Mouse (Mus musculus) liver, embryonic 11.5 days (tissue): Measurements from ENCODE around the gene Kiss1r. TPM values are rescaled to one million over a fixed set of nuclear protein-coding genes. Genes with fewer than 3 reads are reported as not detected.
"Not testable (repeated sequence)": the region's sequence is repeated elsewhere in the genome, so short reads cannot be mapped to it uniquely, and the experiment has no call there.

ENCODE experiments used
- ATAC-seq: fragments of 200-750 bp; cut with Nextera tagmentation; replicated peaks from 2 replicates; pipeline ENCODE4 v1.8.0; 2017; ENCODE audit warnings: moderate number of reproducible peaks, mild to moderate bottlenecking, moderate TSS enrichment, moderate library complexity; ENCODE audit not compliant: low FRiP score
- DNase-seq: peaks from one replicate; pipeline ENCODE4 v3.0.0-alpha.2; 2017; ENCODE audit warnings: low spot score
- H3K27ac ChIP-seq: fragments of 300-500 bp; sonication (generic); 2 replicates; pipeline ENCODE4 v1.5.1; 2014; ENCODE audit warnings: mild to moderate bottlenecking, low read depth, low read length, control low read depth
- H3K27me3 ChIP-seq: fragments of 300-500 bp; sonication (generic); replicated peaks from 2 replicates; pipeline ENCODE4 v1.6.1; 2014; ENCODE audit warnings: low read length, mixed read lengths; ENCODE audit not compliant: control insufficient read depth, insufficient read depth
- H3K36me3 ChIP-seq: fragments of 300-500 bp; sonication (generic); 2 replicates; pipeline ENCODE4 v1.6.1; 2014; ENCODE audit warnings: mild to moderate bottlenecking, low read length, moderate library complexity, mixed read lengths; ENCODE audit not compliant: control insufficient read depth, insufficient read depth
- H3K4me1 ChIP-seq: fragments of 300-500 bp; sonication (generic); replicated peaks from 2 replicates; pipeline ENCODE4 v1.6.1; 2014; ENCODE audit warnings: low read length, mixed read lengths; ENCODE audit not compliant: control insufficient read depth, insufficient read depth
- H3K4me2 ChIP-seq: fragments of 300-500 bp; sonication (generic); 2 replicates; pipeline ENCODE4 v1.6.1; 2014; ENCODE audit warnings: mild to moderate bottlenecking, control low read depth, moderate library complexity
- H3K4me3 ChIP-seq: fragments of 300-500 bp; sonication (generic); 2 replicates; pipeline ENCODE4 v1.5.1; 2014; ENCODE audit warnings: low read depth, low read length, control low read depth
- H3K9ac ChIP-seq: fragments of 300-500 bp; sonication (generic); 2 replicates; pipeline ENCODE4 v1.6.1; 2014; ENCODE audit warnings: low read depth, low read length, control low read depth
- H3K9me3 ChIP-seq: fragments of 300-500 bp; sonication (generic); 2 replicates; pipeline ENCODE4 v1.6.1; 2016; ENCODE audit warnings: low read length, inconsistent platforms, mixed read lengths; ENCODE audit not compliant: control insufficient read depth
- WGBS: fragments of 180-500 bp; shearing (Covaris S2); extraction: QIAGEN DNeasy Blood & Tissue Kit; methylation state at CpG from one replicate; pipeline ENCODE4 v1.1.7; 2014; 5-methylcytosine and 5-hydroxymethylcytosine counted together
- polyA plus RNA-seq: library from polyadenylated mRNA; unstranded; fragments of >200 nt; fragmentation: Nextera tagmentation; extraction: Ambion mirVana; gene quantifications from 2 replicates; pipeline ENCODE4 v1.2.1, GENCODE M21; 2014

The Kiss1r gene
- polyA plus RNA-seq, 1 experiment from 2014 or later: 0.66 TPM

- H3K9me3 ChIP-seq: no peaks in the 10 kb centered on the region
- peak overlapping the region; percentile 62 for H3K4me2 ChIP-seq
- H3K4me3 ChIP-seq: no peak overlapping the region; the same call in 1 of the 2 replicates
- 58% methylated on average over 6 of the region's 6 CpGs for WGBS
- DNase-seq (no peak), ATAC-seq (no peak)
- peak overlapping the region; percentile 42; the same call in 1 of the 2 replicates for H3K9ac ChIP-seq
- H3K36me3 ChIP-seq: peaks cover 25% of the 10 kb centered on the region
- peak overlapping the region; percentile 91 for H3K27ac ChIP-seq
- peaks cover 51% of the 10 kb centered on the region for H3K4me1 ChIP-seq
- no peaks in the 10 kb centered on the region for H3K27me3 ChIP-seq
These were observed 30.7 kb downstream of the Kiss1r start for GRCm38 (mm10) chr10:79947502-79947901.

DNA sequence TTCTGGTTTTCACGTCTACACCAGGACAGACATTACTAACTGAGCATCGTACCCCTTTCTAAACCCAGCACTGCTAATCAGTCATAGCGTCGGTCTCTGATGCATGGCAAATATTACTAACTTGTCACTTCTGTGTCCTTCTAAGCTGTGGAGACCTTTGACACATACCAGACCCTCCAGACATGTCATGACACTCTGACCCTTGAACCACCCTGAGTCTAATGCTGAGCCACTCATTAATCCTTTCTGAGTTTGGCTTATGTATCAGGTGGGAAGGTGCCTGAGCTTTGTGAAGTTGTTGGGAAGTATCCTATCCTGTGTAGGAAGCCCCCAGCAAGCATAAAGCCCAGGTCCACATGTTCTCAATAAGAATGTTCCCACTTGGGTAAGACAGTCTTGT lies 33.1 kb downstream of the Kiss1r start:
- Histone ChIP-seq H3K4me3 (no peak overlapping the region), H3K27me3 (no peaks in the 10 kb centered on the region), H3K4me1 (peaks cover 30% of the 10 kb centered on the region), H3K27ac (no peak overlapping the region), H3K36me3 (peaks cover 25% of the 10 kb centered on the region), H3K9ac (no peak overlapping the region), H3K9me3 (no peaks in the 10 kb centered on the region), H3K4me2 (no peak overlapping the region)
- no peak for ATAC-seq
- WGBS: 71% methylated on average over 4 of the region's 4 CpGs
- DNase-seq: no peak

GRCm38 (mm10) chr10:79950661-79951060 lies 33.9 kb downstream of the Kiss1r start:
- DNase-seq (no peak), ATAC-seq (no peak)
- WGBS: 87% methylated on average over 18 of the region's 18 CpGs
- Histone ChIP-seq H3K4me2 (no peak overlapping the region), H3K9me3 (no peaks in the 10 kb centered on the region), H3K4me3 (no peak overlapping the region), H3K27me3 (no peaks in the 10 kb centered on the region), H3K4me1 (peaks cover 22% of the 10 kb centered on the region), H3K27ac (no peak overlapping the region), H3K36me3 (peaks cover 23% of the 10 kb centered on the region), H3K9ac (no peak overlapping the region)

DNA sequence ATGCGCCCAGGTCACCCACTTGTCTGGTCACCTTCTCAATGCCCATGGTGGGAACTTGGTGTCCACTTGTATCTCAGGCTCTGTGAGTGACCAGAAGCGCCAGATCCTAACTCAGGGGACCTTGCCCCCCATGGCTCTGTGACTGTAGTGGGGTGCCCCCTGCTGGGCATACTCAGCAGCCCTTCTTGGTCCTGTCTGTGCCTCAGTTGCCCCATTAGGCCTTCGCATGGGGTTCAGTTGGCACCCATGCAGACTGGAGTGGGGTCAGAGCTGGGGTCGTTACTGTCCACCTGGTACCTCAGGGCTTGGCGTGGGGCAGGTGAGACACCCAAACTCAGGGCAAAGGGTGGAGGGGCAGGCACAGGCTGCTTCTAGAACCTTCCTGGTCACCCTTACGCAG lies 37.2 kb downstream of the Kiss1r start:
- H3K9ac ChIP-seq: no peak overlapping the region
- H3K36me3 ChIP-seq: peaks cover 23% of the 10 kb centered on the region
- H3K4me1 ChIP-seq: peaks cover 5% of the 10 kb centered on the region; the same call in 1 of the 2 replicates
- H3K4me2 ChIP-seq: no peak overlapping the region
- H3K4me3 ChIP-seq: no peak overlapping the region
- no peaks in the 10 kb centered on the region for H3K27me3 ChIP-seq
- no peak for ATAC-seq
- no peaks in the 10 kb centered on the region for H3K9me3 ChIP-seq
- WGBS: 81% methylated on average over 6 of the region's 6 CpGs
- no peak for DNase-seq
- no peak overlapping the region for H3K27ac ChIP-seq

GRCm38 (mm10) chr10:79955691-79956090 lies 38.9 kb downstream of the Kiss1r start:
- no peak overlapping the region for H3K4me3 ChIP-seq
- no peaks in the 10 kb centered on the region for H3K9me3 ChIP-seq
- no peak for DNase-seq
- H3K27ac ChIP-seq: no peak overlapping the region
- no peak overlapping the region for H3K9ac ChIP-seq
- ATAC-seq: no peak
- H3K36me3 ChIP-seq: peaks cover 8% of the 10 kb centered on the region
- 72% methylated on average over 9 of the region's 9 CpGs for WGBS
- peaks cover 6% of the 10 kb centered on the region for H3K4me1 ChIP-seq
- H3K27me3 ChIP-seq: no peaks in the 10 kb centered on the region
- H3K4me2 ChIP-seq: no peak overlapping the region

DNA sequence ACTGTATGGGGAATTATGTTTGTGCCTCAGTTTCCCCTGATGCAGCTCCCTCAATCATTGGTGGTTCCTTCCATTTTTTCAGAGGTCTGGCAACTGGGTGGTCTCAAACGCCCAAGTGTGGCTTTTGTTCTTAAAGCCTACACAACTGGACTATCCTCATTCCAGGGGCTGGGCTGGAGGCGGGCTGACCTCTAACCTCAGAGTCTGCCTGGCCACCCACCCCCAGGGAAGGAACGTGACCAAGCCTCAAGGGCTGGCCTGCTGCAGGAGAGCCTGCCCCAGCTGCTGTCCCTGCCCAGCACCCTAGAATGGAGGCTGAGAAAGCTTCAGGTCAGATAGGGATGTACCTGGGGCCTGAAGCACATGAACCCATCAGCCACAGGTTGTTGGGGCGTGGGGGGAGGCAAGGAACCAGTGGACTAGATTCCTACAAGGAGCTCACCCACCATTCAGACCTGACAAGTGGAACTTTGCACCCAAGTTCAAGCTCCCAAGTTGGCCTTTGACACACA lies 39.9 kb downstream of the Kiss1r start:
- no peak for ATAC-seq
- no peak for DNase-seq
- Histone ChIP-seq H3K4me3 (no peak overlapping the region), H3K4me2 (no peak overlapping the region), H3K9me3 (no peaks in the 10 kb centered on the region), H3K27me3 (no peaks in the 10 kb centered on the region), H3K4me1 (peaks cover 13% of the 10 kb centered on the region), H3K9ac (no peak overlapping the region), H3K27ac (no peak overlapping the region), H3K36me3 (peaks cover 6% of the 10 kb centered on the region; the same call in 1 of the 2 replicates)
- 40% methylated on average over 4 of the region's 4 CpGs for WGBS

- ATAC-seq (no peak), DNase-seq (peak; percentile 82)
- 0 out of 2 replicates have a peak overlapping the region, but pooled peaks have one; percentile 10 for H3K4me3 ChIP-seq
- WGBS: 17% methylated on average over 21 of the region's 21 CpGs
- H3K9ac ChIP-seq: peak overlapping the region; percentile 25; the same call in 1 of the 2 replicates
- peaks cover 20% of the 10 kb centered on the region for H3K36me3 ChIP-seq
- H3K4me2 ChIP-seq: peak overlapping the region; percentile 51
- no peaks in the 10 kb centered on the region for H3K27me3 ChIP-seq
- peaks cover 13% of the 10 kb centered on the region for H3K4me1 ChIP-seq
- peak overlapping the region; percentile 43 for H3K27ac ChIP-seq
- H3K9me3 ChIP-seq: no peaks in the 10 kb centered on the region
These were observed 41.5 kb downstream of the Kiss1r start for GRCm38 (mm10) chr10:79958140-79958816.

GRCm38 (mm10) chr10:79959412-79959811 lies 42.6 kb downstream of the Kiss1r start:
- not testable (repeated sequence) for H3K9me3 ChIP-seq, H3K9ac ChIP-seq, ATAC-seq, DNase-seq, H3K27ac ChIP-seq, H3K27me3 ChIP-seq
- Histone ChIP-seq H3K4me3 (0 out of 2 replicates have a peak overlapping the region, but pooled peaks have one; percentile 10), H3K36me3 (peaks cover 29% of the 10 kb centered on the region), H3K4me2 (peak overlapping the region; percentile 44), H3K4me1 (peaks cover 13% of the 10 kb centered on the region)
- 39% methylated on average over 9 of the region's 10 CpGs for WGBS
